Mouse (Mus musculus) small intestine, adult 2 months (tissue): ENCODE data around the gene Tyms.

Source experiments
- CTCF ChIP-seq: fragments of 200-500 bp; IDR thresholded peaks from 2 replicates; pipeline ENCODE4 v1.5.1; 2012; ENCODE audit warnings: low read depth, mild to moderate bottlenecking, control low read depth, inconsistent platforms, low read length, moderate library complexity, mixed read lengths; ENCODE audit not compliant: insufficient replicate concordance, insufficient read length; ENCODE audit errors: extremely low read depth
- POLR2A ChIP-seq: fragments of 200-500 bp; IDR thresholded peaks from 2 replicates; pipeline ENCODE4 v1.6.1; 2012; ENCODE audit warnings: low read depth, mild to moderate bottlenecking, control low read depth, inconsistent platforms, low read length, moderate library complexity

- TF ChIP-seq CTCF (no peak), POLR2A (no peak)
Measured at GRCm38 (mm10) chr5:30122481-30122880, 49.1 kb upstream of the Tyms start.
